Mouse (Mus musculus) heart, embryonic 14.5 days (tissue): ENCODE measurements at regions not wholly inside any gene's neighbourhood (a gene's known extent, or its start where the extent isn't known, plus 50 kb on each side); places are given as distances from the start of the nearest gene placed in this dataset.

ENCODE experiments used
- ATAC-seq: fragments of 200-750 bp; cut with Nextera tagmentation; 2 replicates; pipeline ENCODE4 v1.8.0; 2017; ENCODE audit warnings: low read depth, moderate TSS enrichment; ENCODE audit not compliant: insufficient number of reproducible peaks, insufficient read depth, low FRiP score
- H3K27ac ChIP-seq, 2 experiments: fragments of 200-500 bp in 1 of 2; fragments of 300-500 bp in 1 of 2; sonication (generic) in 1 of 2; replicated peaks in 1 of 2; 2 replicates each; pipeline ENCODE4 v1.5.1; 2012 to 2014; ENCODE audit warnings: low read depth in 2 of 2, low read length in 2 of 2, control low read depth in 1 of 2, mild to moderate bottlenecking in 1 of 2, mixed read lengths in 1 of 2; ENCODE audit not compliant: control insufficient read depth in 1 of 2, insufficient read depth in 1 of 2
- H3K27me3 ChIP-seq: fragments of 300-500 bp; sonication (generic); 2 replicates; pipeline ENCODE4 v1.6.1; 2014; ENCODE audit warnings: mild to moderate bottlenecking, low read length, control low read depth; ENCODE audit not compliant: control insufficient read depth, insufficient read depth
- H3K36me3 ChIP-seq: fragments of 300-500 bp; sonication (generic); 2 replicates; pipeline ENCODE4 v1.6.1; 2014; ENCODE audit warnings: mild to moderate bottlenecking, control low read depth, low read length, mixed read lengths; ENCODE audit not compliant: control insufficient read depth, insufficient read depth
- H3K4me1 ChIP-seq, 2 experiments: fragments of 200-500 bp in 1 of 2; fragments of 300-500 bp in 1 of 2; sonication (generic) in 1 of 2; 2 replicates each; pipeline ENCODE4 v1.6.1; 2012 to 2014; ENCODE audit warnings: low read length in 2 of 2, control low read depth in 1 of 2, mixed read lengths in 1 of 2; ENCODE audit not compliant: control insufficient read depth in 2 of 2, insufficient read depth in 2 of 2
- H3K4me2 ChIP-seq: fragments of 300-500 bp; sonication (generic); 2 replicates; pipeline ENCODE4 v1.6.1; 2014; ENCODE audit warnings: mild to moderate bottlenecking, low read length
- H3K4me3 ChIP-seq, 2 experiments: fragments of 200-500 bp in 1 of 2; fragments of 300-500 bp in 1 of 2; sonication (generic) in 1 of 2; 2 replicates each; pipeline ENCODE4 v1.5.1; 2012 to 2014; ENCODE audit warnings: low read length in 2 of 2, mild to moderate bottlenecking in 2 of 2, control low read depth in 1 of 2, low read depth in 1 of 2, moderate library complexity in 1 of 2; ENCODE audit not compliant: control insufficient read depth in 1 of 2, insufficient read depth in 1 of 2
- H3K9ac ChIP-seq: fragments of 300-500 bp; sonication (generic); 2 replicates; pipeline ENCODE4 v1.6.1; 2014; ENCODE audit warnings: mild to moderate bottlenecking, low read length
- H3K9me3 ChIP-seq: fragments of 300-500 bp; sonication (generic); 2 replicates; pipeline ENCODE4 v1.6.1; 2016; ENCODE audit warnings: low read length, control low read depth; ENCODE audit not compliant: control insufficient read depth
- WGBS: fragments of 180-500 bp; shearing (Covaris S2); extraction: QIAGEN DNeasy Blood & Tissue Kit; methylation state at CpG from one replicate; pipeline ENCODE4 v1.1.7; 2014; 5-methylcytosine and 5-hydroxymethylcytosine counted together

DNA sequence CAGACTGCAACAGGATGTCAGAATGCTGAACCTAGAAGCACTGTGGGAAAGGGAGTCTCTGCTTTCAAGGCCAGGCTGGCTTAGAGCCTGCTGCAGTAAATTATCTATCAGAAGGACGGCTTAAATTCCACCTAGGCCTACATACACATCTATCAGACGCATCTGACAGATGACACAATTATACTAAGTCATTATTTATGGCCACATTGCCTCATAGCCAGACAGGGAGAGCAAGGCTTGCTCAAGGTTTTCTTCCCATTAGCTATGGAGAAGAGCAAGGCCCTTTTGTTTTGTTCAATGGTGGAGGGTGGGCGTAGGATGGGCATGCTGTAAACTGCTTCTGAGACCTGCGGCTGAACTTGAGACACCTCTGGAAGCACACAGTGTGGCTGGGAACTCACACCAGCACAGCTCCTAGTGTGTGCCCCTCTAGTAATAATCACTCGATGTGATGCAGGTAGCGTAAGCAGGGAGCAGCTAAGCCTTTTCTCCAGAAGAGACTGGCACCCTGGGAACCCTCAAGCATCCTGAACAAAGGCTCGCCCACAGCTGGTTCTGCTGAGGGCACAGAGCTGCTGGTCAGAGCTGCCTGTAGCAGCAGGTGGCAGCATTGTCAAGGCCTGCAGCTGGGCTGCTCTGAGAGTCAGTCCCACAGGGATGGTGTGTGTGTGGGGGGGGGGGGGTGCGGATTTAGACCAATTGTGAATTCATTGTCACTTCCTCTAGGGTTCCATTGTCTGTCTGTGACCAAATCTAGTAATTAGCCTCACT lies 406.8 kb upstream of the Adamts16 start:
- Histone ChIP-seq H3K9me3 (no peaks in the 10 kb centered on the region), H3K4me1 (no peaks in the 10 kb centered on the region), H3K4me3 (no peak overlapping the region), H3K27ac (no peak overlapping the region), H3K4me2 (no peak overlapping the region), H3K27me3 (no peaks in the 10 kb centered on the region), H3K36me3 (no peaks in the 10 kb centered on the region), H3K9ac (no peak overlapping the region)
- 56% methylated on average over 7 of the region's 8 CpGs for WGBS
- ATAC-seq, result no peak

DNA sequence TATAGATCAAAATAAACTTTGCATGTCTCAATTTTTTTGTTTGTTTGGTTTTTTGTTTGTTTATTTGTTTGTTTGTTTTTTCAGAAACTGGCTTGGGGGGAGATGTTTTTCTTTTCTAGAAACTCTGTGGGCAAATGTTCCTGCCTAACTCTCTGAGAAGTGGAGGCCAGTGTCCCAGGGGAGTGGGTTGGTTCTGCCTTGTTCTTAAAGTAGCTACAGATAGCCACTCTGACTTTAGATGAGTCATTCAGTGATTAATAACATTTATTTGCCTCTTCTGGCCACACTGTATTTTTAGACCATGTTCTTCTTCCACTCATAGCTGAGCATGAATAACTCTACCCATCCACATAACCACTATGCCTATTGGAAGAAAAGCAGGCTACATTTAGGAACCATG lies 405.6 kb upstream of the Adamts16 start:
- Histone ChIP-seq H3K9me3 (no peaks in the 10 kb centered on the region), H3K27me3 (no peaks in the 10 kb centered on the region), H3K9ac (no peak overlapping the region), H3K4me1 (no peaks in the 10 kb centered on the region), H3K4me3 (no peak overlapping the region), H3K36me3 (no peaks in the 10 kb centered on the region), H3K4me2 (no peak overlapping the region), H3K27ac (no peak overlapping the region)
- ATAC-seq, result no peak

DNA sequence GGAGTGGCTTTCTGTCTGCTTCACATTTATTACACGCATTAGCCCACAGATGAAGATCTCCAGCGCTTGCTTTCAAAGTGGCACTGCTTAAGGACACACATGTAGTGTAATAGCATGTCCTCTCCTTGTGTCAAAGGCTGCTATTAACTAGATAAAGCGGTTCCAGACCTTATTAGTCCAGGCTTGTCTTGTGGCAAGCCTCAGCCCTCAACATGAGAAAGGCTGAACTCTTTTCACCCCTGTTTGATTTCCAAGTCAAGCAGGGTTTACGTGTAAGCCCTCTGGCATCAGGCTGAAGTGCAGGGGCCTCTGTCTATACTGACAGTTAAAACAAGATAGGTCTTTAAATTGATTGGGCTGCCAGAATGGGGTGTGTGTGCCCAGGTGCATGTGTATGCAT lies 403.7 kb upstream of the Adamts16 start:
- no peak overlapping the region for H3K4me2 ChIP-seq
- WGBS, result 68% methylated on average over 4 of the region's 4 CpGs
- ATAC-seq, result no peak
- no peak overlapping the region for H3K27ac ChIP-seq
- no peaks in the 10 kb centered on the region for H3K36me3 ChIP-seq
- H3K27me3 ChIP-seq, result no peaks in the 10 kb centered on the region
- no peaks in the 10 kb centered on the region for H3K4me1 ChIP-seq
- no peak overlapping the region for H3K9ac ChIP-seq
- no peak overlapping the region for H3K4me3 ChIP-seq
- H3K9me3 ChIP-seq, result no peaks in the 10 kb centered on the region

DNA sequence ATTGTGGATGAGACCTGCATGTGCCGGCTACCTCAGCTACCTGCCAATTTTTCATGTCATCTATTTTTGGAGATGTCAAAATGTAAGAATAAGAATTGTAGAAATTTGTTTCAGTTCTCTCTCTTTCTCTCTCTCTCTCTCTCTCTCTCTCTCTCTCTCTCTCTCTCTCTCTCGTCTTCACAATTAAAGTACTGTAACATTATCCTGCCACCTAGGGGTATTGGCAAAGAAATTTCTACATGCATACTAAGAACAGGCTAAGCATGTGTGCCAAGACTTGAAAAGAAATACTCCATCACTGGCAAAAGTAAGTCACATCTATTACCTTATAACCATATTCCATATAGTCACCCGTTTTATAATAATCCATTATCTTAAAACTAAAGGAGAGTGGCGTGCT lies 398.2 kb upstream of the Adamts16 start:
- H3K4me3 ChIP-seq, result no peak overlapping the region
- no peaks in the 10 kb centered on the region for H3K9me3 ChIP-seq
- no peaks in the 10 kb centered on the region for H3K27me3 ChIP-seq
- no peaks in the 10 kb centered on the region for H3K36me3 ChIP-seq
- WGBS, result 74% methylated on average over 4 of the region's 4 CpGs
- no peaks in the 10 kb centered on the region for H3K4me1 ChIP-seq
- H3K9ac ChIP-seq, result no peak overlapping the region
- no peak overlapping the region for H3K27ac ChIP-seq
- ATAC-seq, result no peak
- no peak overlapping the region for H3K4me2 ChIP-seq

DNA sequence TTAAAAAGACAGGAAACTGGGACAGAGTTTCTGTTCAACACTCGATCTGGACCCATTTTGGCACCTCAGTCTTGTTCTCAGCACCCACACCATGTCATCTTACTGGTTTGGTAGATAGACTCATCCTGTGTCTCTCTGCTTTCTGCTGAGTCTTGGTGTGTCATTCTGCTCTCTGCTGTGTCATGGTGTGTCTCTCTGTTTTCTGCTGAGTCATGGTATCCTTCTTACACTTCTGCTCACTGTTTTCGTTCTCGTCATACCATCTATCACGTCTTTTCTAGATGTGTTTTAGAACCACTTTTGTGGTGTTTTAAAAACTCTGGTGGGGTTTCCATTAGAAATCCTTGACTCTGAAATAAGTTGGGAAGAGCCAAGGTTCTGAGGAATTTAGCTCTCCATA lies 393.7 kb upstream of the Adamts16 start:
- no peak overlapping the region for H3K27ac ChIP-seq
- H3K4me3 ChIP-seq, result no peak overlapping the region
- H3K27me3 ChIP-seq, result no peaks in the 10 kb centered on the region
- no peaks in the 10 kb centered on the region for H3K4me1 ChIP-seq
- H3K9ac ChIP-seq, result no peak overlapping the region
- no peak overlapping the region for H3K4me2 ChIP-seq
- no peaks in the 10 kb centered on the region for H3K9me3 ChIP-seq
- H3K36me3 ChIP-seq, result no peaks in the 10 kb centered on the region
- 86% methylated on average over 4 of the region's 4 CpGs for WGBS
- no peak for ATAC-seq

DNA sequence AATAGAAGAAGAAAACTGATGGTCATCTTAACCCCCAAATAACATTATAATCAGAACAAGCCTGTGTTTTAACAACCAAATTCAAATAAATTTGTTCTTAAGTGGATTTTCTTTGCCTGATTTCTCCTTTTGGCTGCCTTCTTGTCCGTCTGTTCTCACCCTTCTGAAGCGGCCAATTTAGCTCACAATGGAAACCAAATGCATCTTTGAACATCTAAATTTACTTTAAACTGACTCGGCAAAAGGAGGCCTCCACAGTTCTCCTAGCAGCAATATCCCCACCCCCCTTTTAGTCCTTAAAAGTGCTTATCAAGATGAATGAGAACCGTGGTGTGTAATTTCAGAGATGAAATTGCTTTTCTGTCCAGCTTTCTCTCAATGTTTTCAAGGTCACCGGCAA lies 389.6 kb upstream of the Adamts16 start:
- no peak for ATAC-seq
- WGBS, result 66% methylated on average over 5 of the region's 5 CpGs
- H3K9ac ChIP-seq, result no peak overlapping the region
- no peaks in the 10 kb centered on the region for H3K27me3 ChIP-seq
- H3K9me3 ChIP-seq, result no peaks in the 10 kb centered on the region
- H3K4me2 ChIP-seq, result no peak overlapping the region
- no peaks in the 10 kb centered on the region for H3K4me1 ChIP-seq
- no peak overlapping the region for H3K27ac ChIP-seq
- no peak overlapping the region for H3K4me3 ChIP-seq
- no peaks in the 10 kb centered on the region for H3K36me3 ChIP-seq

DNA sequence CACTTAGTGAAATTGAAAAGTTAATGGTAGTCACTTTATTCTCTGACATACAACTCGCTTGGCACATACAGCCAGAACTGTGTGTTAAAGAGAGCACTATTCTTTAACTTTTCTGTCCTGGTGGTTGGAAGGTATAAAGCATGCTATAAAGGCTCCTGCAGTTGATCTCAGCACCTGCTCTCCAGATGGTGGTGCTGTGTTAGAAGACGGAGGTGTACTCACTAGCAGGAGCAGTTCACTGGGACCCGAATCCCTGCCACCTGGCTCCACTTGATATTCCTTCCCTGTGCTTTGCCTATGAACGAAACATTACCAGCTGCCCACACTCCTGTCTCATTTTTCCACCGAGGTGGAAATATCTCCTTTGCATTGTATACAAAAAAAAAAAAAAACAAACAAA lies 373.2 kb upstream of the Adamts16 start:
- WGBS, result 58% methylated on average over 5 of the region's 5 CpGs
- no peak for ATAC-seq
- Histone ChIP-seq H3K27me3 (no peaks in the 10 kb centered on the region), H3K9me3 (no peaks in the 10 kb centered on the region), H3K4me2 (no peak overlapping the region), H3K4me1 (0 out of 4 replicates have a peak, but pooled peaks cover 0 to 3% of the 10 kb centered on the region in 2 experiments), H3K9ac (no peak overlapping the region), H3K27ac (no peak overlapping the region), H3K36me3 (no peaks in the 10 kb centered on the region), H3K4me3 (no peak overlapping the region)

DNA sequence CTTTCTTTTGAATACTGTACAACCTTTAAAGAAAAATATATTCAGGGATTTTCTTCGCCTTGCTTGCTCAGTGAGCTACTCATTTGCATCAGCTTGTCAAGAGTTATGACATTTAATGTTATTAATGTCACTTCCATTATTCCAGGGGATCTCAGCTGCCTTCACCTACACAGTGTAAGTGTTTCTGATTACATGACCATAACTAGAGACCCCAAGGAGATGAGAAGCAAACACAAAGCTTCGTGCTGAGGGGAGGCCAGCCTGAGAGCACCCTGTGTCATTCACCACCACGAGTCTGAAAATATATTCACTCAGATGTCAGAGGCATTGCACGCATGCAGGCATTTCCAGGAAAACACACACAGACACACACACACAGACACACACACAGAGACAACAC lies 369.8 kb upstream of the Adamts16 start:
- 69% methylated on average over 4 of the region's 4 CpGs for WGBS
- H3K4me3 ChIP-seq, result no peak overlapping the region

More for the DNA sequence above, 369.8 kb upstream of the Adamts16 start:
- Histone ChIP-seq H3K27me3 (no peaks in the 10 kb centered on the region), H3K9ac (no peak overlapping the region), H3K4me2 (no peak overlapping the region), H3K36me3 (no peaks in the 10 kb centered on the region), H3K4me1 (0 out of 4 replicates have a peak, but pooled peaks cover 0 to 3% of the 10 kb centered on the region in 2 experiments), H3K27ac (no peak overlapping the region), H3K9me3 (no peaks in the 10 kb centered on the region)
- no peak for ATAC-seq
